Mouse (Mus musculus): ENCODE results near the gene Raver1. TPM values are rescaled to one million over a fixed set of nuclear protein-coding genes. Genes with fewer than 3 reads are reported as not detected.

Gene Raver1
- polyA plus RNA-seq, 1 experiment from 2014 or later, result 39.8 TPM

DNA sequence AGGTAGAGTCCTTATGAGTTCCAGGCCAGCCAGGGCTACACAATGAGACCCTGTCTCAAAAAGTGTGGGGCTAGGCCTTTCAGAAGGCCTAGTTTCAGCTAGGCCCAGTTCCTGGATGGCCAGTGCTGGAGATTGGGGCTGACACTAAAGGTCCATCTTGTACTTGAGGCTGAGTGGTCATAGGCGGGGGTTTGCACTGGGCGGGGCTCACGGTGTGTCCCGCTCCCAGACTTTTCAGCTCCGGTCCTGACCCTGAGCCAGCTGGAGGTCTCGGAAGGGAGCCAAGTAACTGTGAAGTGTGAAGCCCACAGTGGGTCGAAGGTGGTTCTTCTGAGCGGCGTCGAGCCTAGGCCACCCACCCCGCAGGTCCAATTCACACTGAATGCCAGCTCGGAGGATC is 65.0 kb downstream of the Raver1 start:
- Histone ChIP-seq H3K4me3 (no peak overlapping the region), H3K27me3 (replicated peaks) (peaks cover 7% of the 10 kb centered on the region), H3K4me1 (peaks cover 58% of the 10 kb centered on the region), H3K36me3 (peaks cover 25% of the 10 kb centered on the region), H3K27ac (peak overlapping the region; percentile 99), H3K9me3 (replicated peaks) (no peaks in the 10 kb centered on the region), H3K4me2 (no peak overlapping the region), H3K9ac (no peak overlapping the region)
- ATAC-seq, result no peak
- WGBS (ENCODE audit: insufficient replicate concordance), result 82% methylated on average over 12 of the region's 12 CpGs

DNA sequence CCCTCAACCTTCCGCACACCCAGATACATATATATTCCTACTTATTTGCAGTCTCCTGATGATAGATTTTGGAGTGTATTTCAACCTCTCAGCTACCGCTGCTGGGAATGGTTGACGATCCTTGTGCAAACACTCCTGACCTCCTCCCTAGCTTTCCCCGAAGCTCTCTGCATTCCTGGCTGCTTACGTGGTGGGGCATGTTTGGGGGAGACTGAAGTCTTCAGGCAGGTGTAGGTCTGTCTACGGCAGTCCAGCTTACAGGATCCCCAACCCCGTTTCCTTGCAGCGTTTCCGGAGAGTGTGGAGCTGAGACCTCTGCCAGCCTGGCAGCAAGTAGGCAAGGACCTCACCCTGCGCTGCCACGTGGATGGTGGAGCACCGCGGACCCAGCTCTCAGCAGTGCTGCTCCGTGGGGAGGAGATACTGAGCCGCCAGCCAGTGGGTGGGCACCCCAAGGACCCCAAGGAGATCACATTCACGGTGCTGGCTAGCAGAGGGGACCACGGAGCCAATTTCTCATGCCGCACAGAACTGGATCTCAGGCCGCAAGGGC is 66.5 kb downstream of the Raver1 start:
- Histone ChIP-seq H3K9me3 (replicated peaks) (no peaks in the 10 kb centered on the region), H3K4me2 (no peak overlapping the region), H3K4me1 (peaks cover 47% of the 10 kb centered on the region), H3K9ac (no peak overlapping the region), H3K27me3 (replicated peaks) (0 out of 2 replicates have a peak, but pooled peaks cover 3% of the 10 kb centered on the region), H3K27ac (peak overlapping the region; percentile 45; the same call in 1 of the 2 replicates), H3K36me3 (peaks cover 25% of the 10 kb centered on the region), H3K4me3 (no peak overlapping the region)
- 79% methylated on average over 19 of the region's 19 CpGs for WGBS (ENCODE audit: insufficient replicate concordance)
- no peak for ATAC-seq

MicroRNAs within 50 kb of the gene (microRNA counts, 519-probe panel; counts per million panel counts)
- 4,826 counts per million, percentile 84 among the panel's probes with 10 or more counts for microRNA mmu-miR-1900

Small RNAs within 50 kb of the gene (microRNA-seq; reads per million reads assigned to microRNA genes)
- gene Mir1900 (not detected), gene Mir7082 (1.1 reads per million)

Other genes starting within 250 kb of the Raver1 start
- gene A230050P20Rik, start 223.4 kb downstream of the Raver1 start, polyA plus RNA-seq (2016; fragmentation: Nextera tagmentation; extraction: Ambion mirVana), result 7.9 TPM in 2 replicates
- gene Angptl6, start 212.3 kb downstream of the Raver1 start, polyA plus RNA-seq (2016; fragmentation: Nextera tagmentation; extraction: Ambion mirVana), result 10.5 and 11.3 TPM in 2 replicates
- 124 and 132 TPM in 2 replicates for gene Ppan, start 203.8 kb downstream of the Raver1 start, polyA plus RNA-seq (2016; fragmentation: Nextera tagmentation; extraction: Ambion mirVana)
- gene Eif3g, start 193.4 kb downstream of the Raver1 start, polyA plus RNA-seq (2016; fragmentation: Nextera tagmentation; extraction: Ambion mirVana), result 303 and 313 TPM in 2 replicates
- 97.3 and 101 TPM in 2 replicates for gene Dnmt1, start 132.1 kb downstream of the Raver1 start, polyA plus RNA-seq (2016; fragmentation: Nextera tagmentation; extraction: Ambion mirVana)
- gene S1pr2, start 115.2 kb downstream of the Raver1 start, polyA plus RNA-seq (2016; fragmentation: Nextera tagmentation; extraction: Ambion mirVana), result 6.6 and 6.7 TPM in 2 replicates
- gene Mrpl4, start 89.3 kb downstream of the Raver1 start, polyA plus RNA-seq (2016; fragmentation: Nextera tagmentation; extraction: Ambion mirVana), result 89.3 and 91.4 TPM in 2 replicates
- gene Icam1, start 76.0 kb downstream of the Raver1 start, polyA plus RNA-seq (2016; fragmentation: Nextera tagmentation; extraction: Ambion mirVana), result 9.9 TPM in 2 replicates
- 231 and 238 TPM in 2 replicates for gene Icam4, start 62.6 kb downstream of the Raver1 start, polyA plus RNA-seq (2016; fragmentation: Nextera tagmentation; extraction: Ambion mirVana)
- gene Icam5, start 59.9 kb downstream of the Raver1 start, polyA plus RNA-seq (2016; fragmentation: Nextera tagmentation; extraction: Ambion mirVana), result 0.42 and 0.45 TPM in 2 replicates
- 0.62 TPM in 1 of 2 replicates, not detected in the other for gene Zglp1, start 24.9 kb downstream of the Raver1 start, polyA plus RNA-seq (2016; fragmentation: Nextera tagmentation; extraction: Ambion mirVana)
- 0.77 and 0.98 TPM in 2 replicates for gene Gm49373, start 18.9 kb downstream of the Raver1 start, polyA plus RNA-seq (2016; fragmentation: Nextera tagmentation; extraction: Ambion mirVana)
- 48.7 and 49.6 TPM in 2 replicates for gene Fdx1l, start 18.4 kb downstream of the Raver1 start, polyA plus RNA-seq (2016; fragmentation: Nextera tagmentation; extraction: Ambion mirVana)
- 1.2 and 2.1 TPM in 2 replicates for gene Gm38431, start within 50 bp of the Raver1 start, polyA plus RNA-seq (2016; fragmentation: Nextera tagmentation; extraction: Ambion mirVana)
- 8.5 and 10.4 TPM in 2 replicates for gene Tyk2, start 39.2 kb upstream of the Raver1 start, polyA plus RNA-seq (2016; fragmentation: Nextera tagmentation; extraction: Ambion mirVana)
- gene Cdc37, start 58.0 kb upstream of the Raver1 start, polyA plus RNA-seq (2016; fragmentation: Nextera tagmentation; extraction: Ambion mirVana), result 221 and 228 TPM in 2 replicates
- gene Pde4a, start 73.7 kb upstream of the Raver1 start, polyA plus RNA-seq (2016; fragmentation: Nextera tagmentation; extraction: Ambion mirVana), result 2.6 and 2.9 TPM in 2 replicates
- gene Keap1, start 147.4 kb upstream of the Raver1 start, polyA plus RNA-seq (2016; fragmentation: Nextera tagmentation; extraction: Ambion mirVana), result 39.8 and 41.6 TPM in 2 replicates
- 0.10 and 0.12 TPM in 2 replicates for gene S1pr5, start 156.4 kb upstream of the Raver1 start, polyA plus RNA-seq (2016; fragmentation: Nextera tagmentation; extraction: Ambion mirVana)
- 85.7 and 85.9 TPM in 2 replicates for gene Atg4d, start 173.3 kb upstream of the Raver1 start, polyA plus RNA-seq (2016; fragmentation: Nextera tagmentation; extraction: Ambion mirVana)
- 14.5 and 15.5 TPM in 2 replicates for gene Kri1, start 196.0 kb upstream of the Raver1 start, polyA plus RNA-seq (2016; fragmentation: Nextera tagmentation; extraction: Ambion mirVana)
- gene Cdkn2d, start 199.4 kb upstream of the Raver1 start, polyA plus RNA-seq (2016; fragmentation: Nextera tagmentation; extraction: Ambion mirVana), result 87.4 and 88.6 TPM in 2 replicates
- gene Ap1m2, start 220.3 kb upstream of the Raver1 start, polyA plus RNA-seq (2016; fragmentation: Nextera tagmentation; extraction: Ambion mirVana), result 0.10 and 0.25 TPM in 2 replicates
- gene Slc44a2, start 228.7 kb upstream of the Raver1 start, polyA plus RNA-seq (2016; fragmentation: Nextera tagmentation; extraction: Ambion mirVana), result 29.2 and 32.5 TPM in 2 replicates

Data from liver, embryonic 12.5 days (tissue).